Mouse (Mus musculus) neural tube, embryonic 13.5 days (tissue): Measurements from ENCODE around the gene Dlgap4. TPM values are rescaled to one million over a fixed set of nuclear protein-coding genes. Genes with fewer than 3 reads are reported as not detected.
A peak's percentile ranks its signal among the peaks of the same experiment; 100 is the strongest.

Source experiments
- ATAC-seq: fragments of 200-750 bp; cut with Nextera tagmentation; 2 replicates; pipeline ENCODE4 v1.8.0; 2017; ENCODE audit warnings: low read depth, mild to moderate bottlenecking, moderate TSS enrichment, moderate library complexity
- H3K27ac ChIP-seq: fragments of 300-500 bp; sonication (generic); replicated peaks from 2 replicates; pipeline ENCODE4 v1.5.1; 2015; ENCODE audit warnings: moderate library complexity, mild to moderate bottlenecking, inconsistent platforms
- H3K27me3 ChIP-seq: fragments of 300-500 bp; sonication (generic); 2 replicates; pipeline ENCODE4 v1.6.1; 2015; ENCODE audit warnings: mild to moderate bottlenecking, inconsistent platforms
- H3K36me3 ChIP-seq: fragments of 300-500 bp; sonication (generic); 2 replicates; pipeline ENCODE4 v1.6.1; 2015; ENCODE audit warnings: mild to moderate bottlenecking, inconsistent platforms
- H3K4me1 ChIP-seq: fragments of 300-500 bp; sonication (generic); replicated peaks from 2 replicates; pipeline ENCODE4 v1.6.1; 2015; ENCODE audit warnings: inconsistent platforms
- H3K4me2 ChIP-seq: fragments of 300-500 bp; sonication (generic); 2 replicates; pipeline ENCODE4 v1.6.1; 2015; ENCODE audit warnings: inconsistent platforms, mild to moderate bottlenecking, moderate library complexity
- H3K4me3 ChIP-seq: fragments of 300-500 bp; sonication (generic); 2 replicates; pipeline ENCODE4 v1.5.1; 2015; ENCODE audit warnings: mild to moderate bottlenecking, inconsistent platforms
- H3K9ac ChIP-seq: fragments of 300-500 bp; sonication (generic); 2 replicates; pipeline ENCODE4 v1.6.1; 2015; ENCODE audit warnings: moderate library complexity, mild to moderate bottlenecking, inconsistent platforms
- H3K9me3 ChIP-seq: fragments of 300-500 bp; sonication (generic); 2 replicates; pipeline ENCODE4 v1.6.1; 2016; ENCODE audit warnings: inconsistent platforms
- WGBS: fragments of 180-500 bp; shearing (Covaris S2); methylation state at CpG from one replicate; pipeline ENCODE4 v1.1.7; 2015; 5-methylcytosine and 5-hydroxymethylcytosine counted together
- polyA plus RNA-seq: library from polyadenylated mRNA; unstranded; fragments of >200 nt; fragmentation: Nextera tagmentation; extraction: Ambion mirVana; gene quantifications from 2 replicates; pipeline ENCODE4 v1.2.1, GENCODE M21; 2015

The Dlgap4 gene
- polyA plus RNA-seq, 1 experiment from 2014 or later: 201 TPM

GRCm38 (mm10) chr2:156646877-156647276, 33.4 kb downstream of the Dlgap4 start:
- H3K36me3 ChIP-seq: no peaks in the 10 kb centered on the region
- WGBS: 80% methylated on average over 5 of the region's 5 CpGs
- no peak overlapping the region for H3K4me3 ChIP-seq
- ATAC-seq: no peak
- H3K27me3 ChIP-seq: peaks cover 9% of the 10 kb centered on the region
- no peak overlapping the region for H3K27ac ChIP-seq
- H3K4me1 ChIP-seq: peaks cover 25% of the 10 kb centered on the region
- no peak overlapping the region for H3K9ac ChIP-seq
- no peaks in the 10 kb centered on the region for H3K9me3 ChIP-seq
- H3K4me2 ChIP-seq: no peak overlapping the region

DNA sequence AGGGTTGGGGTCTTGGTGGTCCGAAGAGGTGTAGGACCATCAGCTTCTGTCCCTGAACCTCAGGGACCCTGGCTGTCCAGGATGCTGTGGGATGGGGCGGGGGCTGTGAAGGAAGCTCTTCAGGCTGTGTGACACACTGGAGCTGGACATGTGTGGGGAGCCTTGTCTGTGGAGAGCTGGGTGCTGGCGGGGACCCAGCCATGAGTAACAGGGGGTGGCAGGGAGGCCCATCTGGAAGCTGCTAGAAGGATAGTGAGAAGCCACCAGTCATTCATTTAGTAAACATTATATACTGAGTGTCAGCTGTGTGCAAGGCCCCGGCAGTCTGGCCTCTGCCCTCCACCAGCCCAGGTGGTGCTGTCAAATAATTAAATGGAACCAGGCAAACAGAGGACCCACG, 34.5 kb downstream of the Dlgap4 start:
- peaks cover 13% of the 10 kb centered on the region for H3K27me3 ChIP-seq
- ATAC-seq: no peak
- H3K36me3 ChIP-seq: no peaks in the 10 kb centered on the region
- 76% methylated on average over 5 of the region's 5 CpGs for WGBS
- H3K4me3 ChIP-seq: no peak overlapping the region
- H3K9ac ChIP-seq: no peak overlapping the region
- H3K27ac ChIP-seq: no peak overlapping the region
- H3K4me2 ChIP-seq: no peak overlapping the region
- H3K4me1 ChIP-seq: peaks cover 25% of the 10 kb centered on the region
- no peaks in the 10 kb centered on the region for H3K9me3 ChIP-seq

DNA sequence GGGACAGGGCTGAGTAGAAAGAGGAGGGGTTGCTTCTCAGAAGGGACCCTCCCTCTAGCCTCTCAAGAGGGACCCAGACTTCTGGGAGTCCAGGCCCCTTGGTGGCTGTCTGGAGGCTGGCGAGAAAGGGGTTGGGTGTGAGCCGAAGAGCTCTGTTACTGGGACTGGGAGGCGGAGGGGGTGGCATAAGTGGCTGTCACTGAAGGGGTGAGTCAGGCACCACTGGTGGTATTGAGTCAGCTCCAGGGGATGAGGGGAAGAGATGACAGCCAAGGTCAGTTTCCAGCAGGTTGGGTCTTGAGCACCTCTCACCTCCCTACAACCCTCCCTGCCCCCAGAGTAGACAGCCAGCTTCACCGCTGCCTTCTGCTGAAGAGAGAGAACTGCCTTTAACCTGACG, 35.9 kb downstream of the Dlgap4 start:
- no peak overlapping the region for H3K9ac ChIP-seq
- H3K36me3 ChIP-seq: no peaks in the 10 kb centered on the region
- peaks cover 5% of the 10 kb centered on the region for H3K27me3 ChIP-seq
- H3K27ac ChIP-seq: no peak overlapping the region
- ATAC-seq: no peak
- 82% methylated on average over 5 of the region's 5 CpGs for WGBS
- H3K9me3 ChIP-seq: no peaks in the 10 kb centered on the region
- no peak overlapping the region for H3K4me2 ChIP-seq
- peaks cover 24% of the 10 kb centered on the region for H3K4me1 ChIP-seq
- no peak overlapping the region for H3K4me3 ChIP-seq

GRCm38 (mm10) chr2:156651019-156651418, 37.5 kb downstream of the Dlgap4 start:
- 53% methylated on average over 6 of the region's 6 CpGs for WGBS
- no peak overlapping the region for H3K4me2 ChIP-seq
- H3K9ac ChIP-seq: no peak overlapping the region
- no peaks in the 10 kb centered on the region for H3K9me3 ChIP-seq
- peaks cover 5% of the 10 kb centered on the region for H3K27me3 ChIP-seq
- no peaks in the 10 kb centered on the region for H3K36me3 ChIP-seq
- no peak overlapping the region for H3K4me3 ChIP-seq
- ATAC-seq: peak; percentile 20; the same call in 1 of the 2 replicates
- H3K27ac ChIP-seq: no peak overlapping the region
- H3K4me1 ChIP-seq: peaks cover 12% of the 10 kb centered on the region

DNA sequence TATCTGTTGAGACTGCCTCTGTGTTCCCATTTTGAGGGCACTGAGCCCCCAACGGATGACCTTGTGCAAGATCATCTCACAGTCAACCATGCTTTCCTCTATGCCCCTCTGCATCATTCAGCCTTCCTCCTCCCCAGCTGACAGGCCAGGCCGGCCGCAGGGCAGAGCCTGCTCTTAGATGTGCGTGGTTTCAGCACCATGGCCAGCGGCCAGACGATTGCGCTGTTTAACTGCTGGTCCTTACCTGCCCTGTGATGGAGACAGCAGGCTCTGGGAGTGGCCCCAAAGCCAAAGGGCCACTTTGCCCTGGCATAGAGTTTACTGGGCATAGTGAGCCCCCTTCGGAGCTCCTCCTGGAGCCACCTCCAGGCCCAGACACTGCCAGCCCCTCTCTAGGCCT, 39.3 kb downstream of the Dlgap4 start:
- H3K4me3 ChIP-seq: no peak overlapping the region
- no peak overlapping the region for H3K4me2 ChIP-seq
- H3K4me1 ChIP-seq: peaks cover 12% of the 10 kb centered on the region
- no peak for ATAC-seq
- peaks cover 5% of the 10 kb centered on the region for H3K27me3 ChIP-seq
- no peak overlapping the region for H3K9ac ChIP-seq
- H3K27ac ChIP-seq: no peak overlapping the region
- no peaks in the 10 kb centered on the region for H3K36me3 ChIP-seq
- 16% methylated on average over 8 of the region's 8 CpGs for WGBS
- H3K9me3 ChIP-seq: no peaks in the 10 kb centered on the region

- Histone ChIP-seq H3K4me3 (no peak overlapping the region), H3K9ac (no peak overlapping the region), H3K4me2 (no peak overlapping the region), H3K36me3 (no peaks in the 10 kb centered on the region), H3K9me3 (no peaks in the 10 kb centered on the region), H3K27me3 (peaks cover 5% of the 10 kb centered on the region), H3K4me1 (peaks cover 12% of the 10 kb centered on the region), H3K27ac (no peak overlapping the region)
- ATAC-seq: no peak
- WGBS: 72% methylated on average over 5 of the region's 5 CpGs
These were observed 40.6 kb downstream of the Dlgap4 start for GRCm38 (mm10) chr2:156654148-156654547.

DNA sequence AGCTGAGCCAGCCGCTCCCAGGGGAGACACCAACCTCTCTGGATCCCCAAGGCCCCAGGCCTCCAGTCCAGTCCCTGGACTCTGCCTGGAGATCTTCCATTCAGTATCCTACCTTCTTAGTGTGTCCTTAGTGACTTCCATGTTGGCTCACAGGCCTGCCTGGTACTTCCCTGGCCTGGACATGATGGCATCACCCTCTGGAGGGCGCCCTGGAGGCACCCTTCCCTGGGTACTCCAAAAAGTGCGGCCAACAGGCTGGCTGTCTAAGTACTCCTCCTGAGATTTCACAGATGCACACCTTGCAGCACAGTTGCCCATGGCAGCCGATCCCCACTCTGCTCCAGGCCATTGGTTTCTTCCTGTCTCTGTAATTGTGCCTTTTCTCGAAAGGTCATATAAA, 42.1 kb downstream of the Dlgap4 start:
- no peaks in the 10 kb centered on the region for H3K9me3 ChIP-seq
- peaks cover 7% of the 10 kb centered on the region for H3K4me1 ChIP-seq
- no peak overlapping the region for H3K4me2 ChIP-seq
- no peak overlapping the region for H3K27ac ChIP-seq
- no peak for ATAC-seq
- no peaks in the 10 kb centered on the region for H3K36me3 ChIP-seq
- H3K9ac ChIP-seq: no peak overlapping the region
- WGBS: 77% methylated on average over 5 of the region's 5 CpGs
- H3K27me3 ChIP-seq: peaks cover 5% of the 10 kb centered on the region
- no peak overlapping the region for H3K4me3 ChIP-seq

DNA sequence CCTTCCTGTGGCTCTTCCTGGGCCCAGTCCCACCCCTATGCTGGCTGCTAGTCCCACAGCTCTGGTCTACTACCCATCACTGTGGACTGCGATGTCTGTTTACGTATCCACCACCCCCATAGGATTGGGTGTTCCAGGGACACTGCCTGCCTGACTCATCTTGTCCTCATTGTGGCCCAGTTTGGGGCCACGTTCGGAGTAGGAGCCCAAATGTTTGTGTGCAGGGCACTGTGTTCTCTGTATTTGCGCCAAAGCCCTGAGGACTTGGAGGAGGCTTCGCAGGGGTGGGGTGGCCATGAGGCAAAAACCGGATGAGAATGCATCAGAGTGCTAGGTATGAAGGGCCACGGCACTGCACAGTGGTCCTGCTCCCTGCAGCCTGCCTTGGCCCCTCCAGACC, 44.0 kb downstream of the Dlgap4 start:
- Histone ChIP-seq H3K27me3 (no peaks in the 10 kb centered on the region; the same call in 1 of the 2 replicates), H3K4me3 (no peak overlapping the region), H3K36me3 (no peaks in the 10 kb centered on the region), H3K27ac (no peak overlapping the region), H3K9ac (no peak overlapping the region), H3K4me1 (no peaks in the 10 kb centered on the region), H3K4me2 (no peak overlapping the region), H3K9me3 (no peaks in the 10 kb centered on the region)
- no peak for ATAC-seq
- 83% methylated on average over 8 of the region's 8 CpGs for WGBS

- Histone ChIP-seq H3K27ac (no peak overlapping the region), H3K4me1 (no peaks in the 10 kb centered on the region), H3K9me3 (no peaks in the 10 kb centered on the region), H3K4me3 (no peak overlapping the region), H3K4me2 (no peak overlapping the region), H3K36me3 (no peaks in the 10 kb centered on the region), H3K9ac (no peak overlapping the region), H3K27me3 (no peaks in the 10 kb centered on the region; the same call in 1 of the 2 replicates)
- 92% methylated on average over 10 of the region's 10 CpGs for WGBS
- no peak for ATAC-seq
These were observed 44.7 kb downstream of the Dlgap4 start for GRCm38 (mm10) chr2:156658221-156658620.

DNA sequence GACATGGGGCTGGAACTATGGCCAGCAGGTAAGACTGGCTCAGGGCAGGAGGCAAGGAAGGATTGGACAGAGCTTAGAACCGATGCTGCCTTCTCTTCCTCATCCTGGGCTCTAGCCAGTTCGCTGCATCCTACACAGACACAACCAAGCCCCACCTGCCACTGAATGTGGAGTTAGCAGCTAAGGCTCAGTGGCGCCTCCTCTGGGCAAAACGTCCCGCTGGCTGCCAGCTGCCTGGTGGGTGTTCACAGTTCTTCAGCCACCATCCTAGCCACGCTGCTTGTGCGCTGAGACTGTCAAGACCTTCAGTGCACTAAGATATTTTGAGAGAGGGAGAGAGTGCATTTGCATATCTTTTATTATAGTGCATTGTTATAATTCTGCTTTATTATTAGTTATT, 45.2 kb downstream of the Dlgap4 start:
- H3K4me3 ChIP-seq: no peak overlapping the region
- H3K4me2 ChIP-seq: no peak overlapping the region
- WGBS: 66% methylated on average over 7 of the region's 7 CpGs
- ATAC-seq: no peak
- no peaks in the 10 kb centered on the region for H3K36me3 ChIP-seq
- no peaks in the 10 kb centered on the region for H3K4me1 ChIP-seq
- no peak overlapping the region for H3K27ac ChIP-seq
- no peaks in the 10 kb centered on the region; the same call in 1 of the 2 replicates for H3K27me3 ChIP-seq
- no peaks in the 10 kb centered on the region for H3K9me3 ChIP-seq
- no peak overlapping the region for H3K9ac ChIP-seq

DNA sequence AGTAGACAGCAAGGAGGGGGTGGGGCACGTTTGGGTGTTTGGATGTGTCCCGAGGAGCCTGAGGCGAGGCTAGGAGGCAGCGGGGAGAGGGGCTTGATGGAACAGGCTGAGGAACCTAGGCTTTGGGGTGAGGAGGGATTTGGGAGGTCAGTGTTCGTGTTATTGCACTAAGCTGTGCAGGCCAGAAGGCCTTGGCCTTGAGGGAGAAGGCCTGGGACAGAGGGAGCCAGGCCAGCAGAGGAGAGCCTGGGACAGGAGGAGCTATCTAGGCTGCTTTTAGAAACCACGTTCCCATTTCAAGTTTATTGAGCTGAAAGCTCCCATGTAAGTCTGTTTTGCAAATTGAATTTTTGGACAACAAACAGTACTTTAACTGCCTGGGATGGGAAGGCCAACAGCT, 46.5 kb downstream of the Dlgap4 start:
- ATAC-seq: no peak
- WGBS: 80% methylated on average over 6 of the region's 6 CpGs

DNA sequence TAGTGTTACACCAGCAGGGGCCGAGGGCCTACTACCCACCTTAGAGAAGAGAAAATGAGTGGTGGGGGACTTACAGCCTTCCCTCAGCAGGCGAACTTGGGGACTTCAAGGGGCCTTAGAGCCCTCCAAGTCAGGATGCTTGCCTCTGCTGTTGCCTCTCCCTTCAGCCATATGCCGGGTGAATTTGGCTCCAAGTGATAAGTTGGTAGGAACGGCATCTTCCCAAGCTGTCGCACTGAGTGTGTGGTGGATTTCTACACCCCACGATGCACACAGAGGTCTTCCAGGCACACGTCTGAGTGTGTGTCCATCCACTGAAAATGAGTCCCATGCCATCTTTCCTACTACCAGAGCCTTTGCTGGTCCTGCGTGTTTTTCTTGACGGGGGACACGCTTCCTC, 49.7 kb downstream of the Dlgap4 start:
- no peaks in the 10 kb centered on the region; the same call in 1 of the 2 replicates for H3K27me3 ChIP-seq
- H3K27ac ChIP-seq: no peak overlapping the region
- no peak overlapping the region for H3K4me2 ChIP-seq
- H3K9me3 ChIP-seq: no peaks in the 10 kb centered on the region
- H3K36me3 ChIP-seq: no peaks in the 10 kb centered on the region
- peaks cover 15% of the 10 kb centered on the region for H3K4me1 ChIP-seq
- 90% methylated on average over 10 of the region's 10 CpGs for WGBS
- no peak overlapping the region for H3K9ac ChIP-seq
- H3K4me3 ChIP-seq: no peak overlapping the region
- no peak for ATAC-seq

More for the DNA sequence above, 46.5 kb downstream of the Dlgap4 start:
- Histone ChIP-seq H3K27me3 (no peaks in the 10 kb centered on the region; the same call in 1 of the 2 replicates), H3K9me3 (no peaks in the 10 kb centered on the region), H3K4me2 (no peak overlapping the region), H3K4me1 (no peaks in the 10 kb centered on the region; the same call in 1 of the 2 replicates), H3K36me3 (no peaks in the 10 kb centered on the region), H3K4me3 (no peak overlapping the region), H3K27ac (no peak overlapping the region), H3K9ac (no peak overlapping the region)

GRCm38 (mm10) chr2:156664407-156664806, 50.9 kb downstream of the Dlgap4 start:
- Histone ChIP-seq H3K4me1 (peaks cover 20% of the 10 kb centered on the region), H3K9ac (no peak overlapping the region), H3K4me2 (no peak overlapping the region), H3K9me3 (no peaks in the 10 kb centered on the region), H3K27me3 (no peaks in the 10 kb centered on the region; the same call in 1 of the 2 replicates), H3K36me3 (no peaks in the 10 kb centered on the region), H3K27ac (no peak overlapping the region), H3K4me3 (no peak overlapping the region)
- ATAC-seq: no peak
- 17% methylated on average over 5 of the region's 5 CpGs for WGBS
